Mouse (Mus musculus): Measurements from ENCODE around the gene Ephx4.
"Not testable (repeated sequence)": the region's sequence is repeated elsewhere in the genome, so short reads cannot be mapped to it uniquely, and the experiment has no call there.

Gene Ephx4

DNA sequence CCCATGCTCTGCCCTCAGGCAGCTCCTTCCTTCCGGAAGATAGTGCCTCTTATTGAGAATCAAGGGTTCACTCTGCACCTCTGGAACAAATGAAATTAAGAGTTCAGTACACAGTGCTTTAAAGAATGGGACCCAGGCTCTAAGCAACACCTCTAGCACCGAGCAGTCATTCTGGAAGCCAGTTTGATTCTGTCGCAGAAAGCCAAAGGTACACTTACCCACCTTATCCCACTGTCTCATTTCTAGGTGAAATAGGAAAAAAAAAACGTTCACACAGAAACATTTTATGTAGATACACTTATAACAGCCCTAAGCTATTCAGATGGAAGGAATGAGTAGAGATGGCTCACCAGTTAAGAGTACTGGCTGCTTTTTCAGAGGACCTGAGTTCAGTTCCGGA is at the start of gene Ephx4:
TSS of gene Ephx4 (plus strand) at position 301 of the 400 bp plus-strand sequence.
- no peak for DNase-seq (ENCODE audit: low spot score in 2 of 2)

DNA sequence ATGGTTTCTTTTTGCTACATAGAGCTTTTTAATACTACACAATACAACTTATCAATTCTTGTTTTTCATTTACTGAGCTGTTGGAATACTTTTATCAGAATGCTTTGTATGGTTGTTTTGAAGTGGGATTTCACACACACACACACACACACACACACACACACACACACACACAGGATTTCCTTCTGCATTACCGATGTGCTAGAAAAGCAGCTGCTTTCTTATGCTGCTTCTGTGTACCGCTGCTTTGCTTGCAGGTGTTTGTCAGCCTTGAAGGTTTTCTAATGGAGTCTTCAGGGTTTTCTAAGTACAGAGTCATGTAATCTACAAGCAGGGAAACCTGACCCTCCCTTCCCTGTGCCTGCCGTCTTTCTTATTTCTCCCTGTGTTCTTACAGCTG is 48.6 kb upstream of the Ephx4 start:
- DNase-seq (ENCODE audit: low spot score in 2 of 2): no peak

DNA sequence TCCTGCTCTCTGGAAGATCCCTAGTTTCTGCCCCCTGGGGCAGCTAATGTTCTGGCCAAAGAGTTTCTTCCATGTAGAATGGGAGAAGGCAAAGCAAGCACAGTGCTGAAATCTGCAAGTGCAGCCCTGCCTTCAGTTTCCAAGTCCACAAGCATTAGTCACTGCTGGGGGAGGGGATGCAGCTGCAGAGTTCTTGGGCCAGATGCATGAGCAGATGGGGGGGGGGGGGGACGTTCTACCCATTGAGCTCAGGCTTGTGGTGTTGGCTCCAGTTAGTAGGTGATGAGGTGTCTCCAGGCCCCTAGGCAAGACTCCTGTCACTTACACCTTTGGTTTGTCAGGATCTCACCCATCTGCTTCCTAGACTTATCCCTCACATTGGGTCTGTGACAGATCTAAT is 46.7 kb upstream of the Ephx4 start:
- no peak for DNase-seq (ENCODE audit: low spot score in 2 of 2)

DNA sequence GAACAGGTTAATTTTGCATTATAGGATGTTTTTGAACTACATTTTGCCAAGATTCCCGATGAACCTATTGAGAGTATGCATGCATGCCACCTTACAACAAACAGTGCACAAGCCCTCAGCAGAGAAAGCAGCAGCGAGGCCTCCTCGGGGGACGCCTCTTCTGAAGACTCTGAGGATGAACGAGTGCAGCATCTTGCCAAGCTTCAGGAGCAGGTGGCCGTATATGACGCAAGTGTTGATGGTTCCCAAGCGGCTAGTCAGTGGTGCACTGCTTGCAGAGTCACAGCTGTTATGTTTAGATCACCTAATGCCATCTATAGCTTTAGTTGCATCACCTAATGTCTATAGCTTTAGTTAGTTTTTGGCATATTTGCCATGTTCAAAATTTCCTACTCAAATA is 44.8 kb upstream of the Ephx4 start:
- no peak for DNase-seq (ENCODE audit: low spot score in 2 of 2)

DNA sequence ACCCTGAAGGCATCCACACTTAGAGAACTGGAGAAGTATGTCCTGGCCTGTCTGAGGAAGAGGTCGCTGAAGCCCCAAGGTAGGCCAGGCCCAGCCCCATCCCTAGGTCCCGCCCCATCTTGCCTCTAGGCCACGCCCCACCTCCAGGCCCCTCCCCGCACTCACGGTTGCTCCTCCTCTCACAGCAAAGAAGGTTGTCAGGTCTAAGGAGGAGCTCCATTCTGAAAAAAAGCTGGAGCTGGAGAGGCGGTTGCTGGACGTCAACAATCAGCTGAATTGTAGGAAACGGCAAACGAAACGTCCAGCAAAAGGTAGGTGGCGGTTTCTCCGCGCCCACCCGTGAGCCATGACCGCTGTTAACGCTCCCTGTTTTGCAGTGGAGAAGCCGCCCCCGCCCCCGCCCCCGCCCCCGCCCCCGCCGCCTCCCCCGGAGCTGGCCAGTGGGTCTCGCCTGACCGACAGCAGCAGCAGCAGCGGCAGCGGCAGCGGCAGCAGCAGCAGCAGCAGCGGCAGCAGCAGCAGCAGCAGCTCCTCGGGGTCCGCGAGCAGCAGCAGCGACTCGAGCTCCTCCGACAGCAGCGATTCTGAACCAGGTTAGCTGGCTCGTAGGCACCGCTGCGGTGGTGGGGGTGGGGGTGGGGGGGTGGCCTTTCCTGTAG is 43.0 kb upstream of the Ephx4 start:
- DNase-seq (ENCODE audit: low spot score in 2 of 2): peak; percentile 84 to 90

DNA sequence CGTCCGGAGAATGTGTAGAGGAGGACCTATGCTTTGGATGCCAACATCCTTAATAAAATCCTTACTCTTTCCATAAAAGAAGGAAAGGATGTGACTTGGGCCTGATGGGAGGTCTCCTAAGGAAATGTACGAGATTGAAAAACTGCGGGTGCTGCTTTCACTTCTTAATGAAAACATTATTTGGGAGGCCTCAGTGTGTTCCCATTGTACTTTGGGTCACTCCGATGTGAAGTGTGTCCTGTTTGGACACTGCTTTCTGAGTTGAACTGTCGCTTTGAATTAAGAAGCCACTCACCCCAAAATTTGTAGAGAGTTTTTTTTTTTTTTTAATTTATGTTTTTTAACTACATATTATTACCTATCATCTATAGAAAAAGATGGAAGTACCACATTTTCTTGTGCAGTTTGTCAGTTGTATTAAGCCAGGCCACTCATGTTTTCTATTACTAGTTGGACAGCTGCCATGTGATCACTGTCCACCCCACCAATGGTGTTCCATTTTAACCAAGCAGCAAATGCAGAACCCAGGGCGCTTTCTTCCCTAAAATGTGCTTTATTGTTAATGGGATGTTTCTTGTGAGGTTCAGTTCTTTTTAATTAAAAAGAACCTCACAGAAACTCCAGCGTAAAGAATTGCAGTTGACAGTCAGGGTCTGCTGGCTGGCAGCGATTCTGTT is 42.3 kb upstream of the Ephx4 start:
- no peak for DNase-seq (ENCODE audit: low spot score in 2 of 2)

DNA sequence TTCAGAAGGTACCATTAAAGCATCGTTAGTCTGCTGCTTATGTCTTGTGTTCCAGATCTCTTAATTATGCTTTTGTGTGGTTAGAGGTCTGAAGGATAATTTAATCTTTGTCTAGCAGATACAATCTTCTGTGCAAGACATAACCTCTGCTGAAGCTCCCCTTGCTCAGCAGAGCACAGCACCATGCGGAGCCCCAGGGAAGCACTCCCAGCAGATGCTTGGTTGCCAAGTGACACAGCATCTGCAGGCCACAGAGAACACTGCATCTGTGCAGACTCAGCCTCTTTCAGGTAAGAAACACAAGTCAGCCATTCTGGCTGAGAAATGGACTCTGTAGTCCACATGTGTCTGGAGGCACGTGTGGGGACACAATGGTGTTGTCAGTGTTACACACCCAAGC is 32.5 kb upstream of the Ephx4 start:
- no peak for DNase-seq (ENCODE audit: low spot score in 2 of 2)

DNA sequence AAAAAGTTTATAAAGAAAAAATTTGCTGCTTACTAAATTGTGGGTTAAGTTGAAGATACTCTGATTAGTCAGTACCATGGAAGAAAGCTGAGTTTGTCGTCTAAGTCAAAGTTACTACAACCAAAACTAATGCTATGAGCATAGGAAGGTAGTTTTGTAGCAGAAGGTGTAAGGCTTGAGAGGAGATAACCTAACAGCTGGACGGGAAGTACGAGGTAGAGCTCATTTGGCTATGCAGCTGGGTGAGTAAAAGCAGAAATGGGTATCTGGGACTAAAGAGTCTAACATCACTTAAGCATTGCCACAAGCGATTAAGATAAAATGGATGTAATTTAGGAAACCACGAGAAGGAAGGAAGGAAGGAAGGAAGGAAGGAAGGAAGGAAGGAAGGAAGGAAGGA is 31.2 kb upstream of the Ephx4 start:
- no peak for DNase-seq (ENCODE audit: low spot score in 2 of 2)

DNA sequence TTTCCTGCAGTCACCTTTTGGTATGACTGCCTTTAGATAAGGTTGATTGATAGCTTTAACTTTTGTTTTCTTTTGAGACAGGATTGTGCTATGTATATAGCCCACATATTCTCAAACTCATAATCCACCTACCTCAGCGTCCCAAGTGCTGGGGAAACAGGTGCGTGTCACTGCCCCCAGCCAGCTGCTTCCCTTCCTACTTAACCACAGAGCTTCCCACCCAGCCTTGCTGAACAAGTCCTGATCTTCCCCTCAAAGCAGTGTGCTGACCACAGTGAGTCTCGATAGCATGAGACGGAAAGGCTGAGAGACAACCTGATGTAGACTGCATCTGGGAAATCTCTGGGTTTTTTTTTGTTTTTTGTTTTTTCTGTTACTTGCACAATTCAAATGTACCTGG is 29.3 kb upstream of the Ephx4 start:
- DNase-seq (ENCODE audit: low spot score in 2 of 2): no peak

DNA sequence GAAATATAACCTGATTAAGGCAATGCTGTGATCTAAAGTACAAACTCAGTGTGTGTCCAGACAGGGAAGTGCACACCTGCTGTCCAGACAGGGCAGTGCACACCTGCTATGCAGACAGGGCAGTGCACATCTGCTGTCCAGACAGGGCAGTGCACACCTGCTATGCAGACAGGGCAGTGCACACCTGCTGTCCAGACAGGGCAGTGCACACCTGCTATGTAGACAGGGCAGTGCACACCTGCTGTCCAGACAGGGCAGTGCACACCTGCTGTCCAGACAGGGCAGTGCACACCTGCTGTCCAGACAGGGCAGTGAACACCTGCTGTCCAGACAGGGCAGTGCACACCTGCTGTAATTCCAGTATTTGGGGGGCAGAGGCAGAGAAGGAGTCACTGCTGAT is 16.1 kb upstream of the Ephx4 start:
- DNase-seq (ENCODE audit: low spot score in 2 of 2): not testable (repeated sequence)

DNA sequence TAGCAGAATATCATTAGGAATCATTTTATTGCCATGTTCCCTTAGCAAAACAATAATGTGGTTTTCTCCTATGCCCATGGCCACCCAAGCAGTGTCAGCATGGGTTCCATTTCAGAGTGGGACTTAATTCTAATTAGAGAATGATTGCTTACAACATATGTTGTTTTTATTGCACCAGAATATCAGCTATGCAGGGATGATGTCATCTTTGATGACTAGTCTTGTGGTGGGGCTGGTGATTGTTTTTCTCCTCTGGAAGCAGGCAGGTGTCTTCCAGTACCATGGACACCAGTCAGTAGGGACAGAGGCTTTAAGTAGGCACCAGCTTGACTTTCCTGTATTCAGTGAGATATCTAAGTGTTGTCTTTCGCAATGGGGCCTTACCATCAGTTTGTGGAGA is 14.7 kb upstream of the Ephx4 start:
- DNase-seq (ENCODE audit: low spot score in 2 of 2): no peak

DNA sequence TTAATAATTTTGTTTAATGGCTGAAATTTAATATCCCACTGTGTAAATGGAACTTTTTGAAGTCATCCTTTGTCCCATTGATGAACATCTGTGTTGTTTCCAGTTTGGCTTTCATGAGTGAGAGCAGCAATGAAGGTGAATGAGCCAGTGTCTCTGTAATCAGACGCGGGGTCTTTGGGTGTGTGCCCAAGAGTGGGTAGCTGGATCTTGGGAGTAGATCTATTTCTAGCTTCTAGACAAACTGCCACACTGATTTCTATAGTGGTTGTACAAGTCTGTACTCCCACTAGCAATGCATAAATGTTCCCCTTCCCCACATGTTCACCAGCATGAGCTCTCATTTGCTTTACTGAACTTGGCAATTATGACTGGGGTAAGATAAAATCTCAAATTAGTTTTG is 13.2 kb upstream of the Ephx4 start:
- no peak for DNase-seq (ENCODE audit: low spot score in 2 of 2)

DNA sequence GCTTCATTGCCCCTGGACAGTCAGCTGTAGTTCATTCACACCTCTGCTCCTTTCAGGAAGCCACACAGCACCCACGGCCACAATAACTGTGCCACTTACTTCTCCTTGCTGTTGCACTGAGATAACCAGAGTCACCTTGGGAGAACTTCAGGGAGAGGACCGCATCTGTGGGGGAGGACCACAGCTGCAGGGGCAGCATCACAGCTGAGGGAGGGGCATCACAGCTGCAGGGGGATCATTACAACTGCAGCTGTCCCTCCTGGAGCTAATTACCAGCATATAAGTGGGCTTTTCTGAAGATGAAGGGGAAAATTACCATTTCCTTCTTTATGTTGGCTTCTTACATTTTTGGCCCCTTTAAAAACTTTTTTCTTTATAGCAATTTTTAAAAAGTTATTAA is 8.1 kb upstream of the Ephx4 start:
- DNase-seq (ENCODE audit: low spot score in 2 of 2): no peak

DNA sequence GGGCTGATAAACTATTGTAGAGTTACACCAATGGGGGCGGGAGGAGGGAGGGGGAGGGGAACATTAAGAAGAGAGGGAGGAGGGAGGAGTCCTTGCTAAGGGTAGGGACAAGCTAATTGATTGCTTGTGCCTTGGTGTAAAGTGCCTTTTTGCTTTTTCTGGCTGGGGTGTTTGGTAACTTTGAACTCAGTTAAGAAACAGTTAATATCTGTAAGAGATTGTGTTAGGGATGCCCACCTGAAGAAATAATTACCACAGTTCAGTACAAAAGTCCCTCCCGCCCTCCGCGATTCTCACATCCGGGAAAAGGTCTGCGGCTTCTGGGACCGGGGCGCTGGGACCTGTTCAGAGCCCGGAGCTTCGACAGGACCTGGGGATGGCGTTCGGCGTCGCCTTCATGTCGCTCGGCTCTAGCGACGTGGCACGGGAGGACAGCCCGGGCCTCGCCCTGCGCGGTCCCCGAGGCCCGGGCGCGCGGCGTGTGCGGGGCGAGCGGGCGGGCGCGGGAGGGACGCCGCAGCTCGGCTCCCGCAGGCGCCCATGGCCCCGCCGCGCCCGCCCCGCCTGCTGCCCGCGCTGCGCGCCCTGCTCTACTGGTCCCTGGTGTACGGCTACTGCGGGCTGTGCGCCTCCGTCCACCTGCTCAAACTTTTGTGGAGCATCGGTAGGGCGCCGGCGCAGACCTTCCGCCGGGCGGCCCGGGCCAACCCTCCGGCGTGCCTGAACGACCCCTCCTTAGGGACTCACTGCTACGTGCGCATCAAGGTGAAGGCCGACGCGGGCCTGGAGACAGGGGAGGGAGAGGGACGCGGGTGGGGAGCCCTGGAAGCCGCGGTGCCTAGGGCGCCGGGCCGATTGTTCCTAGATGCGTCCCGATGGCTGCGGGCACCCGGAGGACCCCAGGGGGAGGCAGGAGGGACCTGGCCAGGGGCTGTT is 743 bp downstream of the Ephx4 start:
- peak in 1 of 2 experiments; percentile 4 for DNase-seq (ENCODE audit: low spot score in 2 of 2)

DNA sequence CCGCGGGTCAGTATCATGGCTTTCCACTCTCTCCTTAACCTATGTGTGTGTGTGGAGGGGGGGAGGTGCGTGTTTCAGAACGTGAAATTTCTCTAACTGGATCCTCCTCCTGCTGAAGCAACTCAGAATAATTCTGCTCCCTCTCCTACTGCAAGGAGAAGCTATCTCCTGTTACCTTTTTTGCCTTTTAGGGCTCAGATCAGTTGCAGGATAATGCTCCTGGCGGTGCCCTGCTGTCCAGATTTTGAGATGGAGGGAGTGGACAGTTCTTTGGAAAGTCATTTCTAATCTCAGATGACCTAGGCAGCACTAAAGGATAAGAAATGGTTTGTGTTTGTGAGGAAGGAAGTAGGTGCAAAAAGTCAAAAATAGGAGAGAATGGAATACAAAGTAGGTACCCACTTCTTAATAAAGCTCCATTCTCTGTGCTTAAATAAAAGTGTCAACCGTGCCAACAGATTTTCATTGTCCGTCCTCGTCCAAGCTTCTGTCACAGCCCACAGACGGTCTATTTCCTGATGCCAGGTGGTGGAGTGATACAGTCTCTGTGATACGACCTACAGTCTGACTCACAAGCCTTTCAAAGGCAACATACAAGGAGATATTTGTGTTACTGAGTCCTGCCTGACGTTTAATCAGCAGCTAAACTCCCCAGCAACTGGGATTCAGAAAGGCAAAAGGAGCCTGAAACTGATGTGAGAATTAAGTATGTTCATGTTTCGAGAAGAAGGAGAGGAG is 1.6 kb downstream of the Ephx4 start:
- DNase-seq (ENCODE audit: low spot score in 2 of 2): no peak

DNA sequence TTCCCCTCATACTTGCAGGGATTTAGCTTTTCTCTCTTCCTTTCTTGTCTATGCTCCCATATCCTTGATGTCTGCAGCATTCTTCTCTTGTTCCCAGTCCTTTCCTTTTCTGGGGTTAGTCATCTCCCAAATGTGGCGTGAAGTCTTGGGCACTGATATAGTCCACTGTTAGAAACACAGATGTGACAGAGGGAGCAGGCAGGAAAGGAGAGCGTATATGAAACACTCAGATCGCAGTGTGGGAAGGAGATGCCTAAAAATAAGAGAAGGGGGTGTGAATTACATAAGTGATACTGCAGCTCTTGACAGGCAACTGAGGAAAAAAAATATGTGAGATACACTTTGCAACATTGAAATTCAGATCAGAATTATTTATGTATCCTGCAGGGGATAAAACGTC is 2.8 kb downstream of the Ephx4 start:
- DNase-seq (ENCODE audit: low spot score in 2 of 2): no peak

DNA sequence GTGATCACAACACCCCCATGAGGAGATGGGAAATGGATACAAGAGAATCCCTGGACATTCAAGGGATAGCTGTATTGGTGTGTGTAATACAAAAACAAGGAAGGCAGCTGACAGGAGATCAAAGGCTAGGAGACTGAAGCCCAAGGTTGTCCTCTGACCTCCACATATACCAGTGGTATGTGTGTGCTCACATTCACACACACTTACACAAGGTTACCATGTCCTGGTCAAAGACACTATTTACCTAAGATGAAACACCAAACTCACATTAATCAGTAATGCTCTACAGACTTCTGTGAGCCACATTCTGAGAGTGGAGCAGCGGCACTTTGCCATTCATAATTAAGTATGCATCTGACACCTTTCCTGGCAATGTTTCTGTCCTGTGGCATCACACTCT is 7.8 kb downstream of the Ephx4 start:
- DNase-seq (ENCODE audit: low spot score in 2 of 2): no peak

DNA sequence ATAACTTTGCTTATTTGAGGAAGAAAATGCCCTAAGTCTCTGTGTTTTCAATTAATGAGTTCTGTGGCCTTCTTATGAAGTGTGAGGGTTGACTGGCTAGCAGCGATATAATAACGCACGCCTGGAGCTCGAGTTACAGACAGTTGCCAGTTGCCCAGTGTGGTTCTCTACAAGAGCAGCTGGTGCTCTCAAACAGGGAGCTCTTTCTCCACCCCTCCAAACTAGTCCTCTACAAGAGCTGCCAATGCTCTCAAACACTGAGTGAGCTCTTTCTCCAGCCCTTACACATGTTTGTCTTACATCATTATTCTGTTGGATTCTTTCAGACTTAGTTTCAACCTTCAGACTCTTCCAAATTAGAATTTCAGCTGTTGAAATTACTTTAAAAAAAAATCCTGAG is 8.8 kb downstream of the Ephx4 start:
- DNase-seq (ENCODE audit: low spot score in 2 of 2): no peak

DNA sequence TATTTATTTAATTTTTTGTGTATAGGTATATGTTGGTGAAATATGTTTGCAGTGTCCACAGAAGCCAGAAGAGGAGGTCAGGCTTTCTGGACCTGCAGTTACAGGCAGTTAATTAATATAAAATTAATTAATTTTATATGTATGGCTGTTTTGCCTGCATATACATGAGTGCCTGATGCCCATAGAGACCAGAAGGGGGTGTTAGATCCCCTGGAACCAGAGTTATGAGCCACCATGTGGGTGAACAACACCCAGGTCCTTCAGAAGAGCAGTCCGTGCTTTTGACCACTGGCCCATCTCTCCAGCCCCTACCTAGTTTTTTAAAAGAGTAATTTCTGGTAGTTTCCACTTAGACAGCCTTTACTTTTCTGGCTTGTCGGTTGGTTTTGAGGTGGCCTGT is 9.7 kb downstream of the Ephx4 start:
- DNase-seq (ENCODE audit: low spot score in 2 of 2): no peak

DNA sequence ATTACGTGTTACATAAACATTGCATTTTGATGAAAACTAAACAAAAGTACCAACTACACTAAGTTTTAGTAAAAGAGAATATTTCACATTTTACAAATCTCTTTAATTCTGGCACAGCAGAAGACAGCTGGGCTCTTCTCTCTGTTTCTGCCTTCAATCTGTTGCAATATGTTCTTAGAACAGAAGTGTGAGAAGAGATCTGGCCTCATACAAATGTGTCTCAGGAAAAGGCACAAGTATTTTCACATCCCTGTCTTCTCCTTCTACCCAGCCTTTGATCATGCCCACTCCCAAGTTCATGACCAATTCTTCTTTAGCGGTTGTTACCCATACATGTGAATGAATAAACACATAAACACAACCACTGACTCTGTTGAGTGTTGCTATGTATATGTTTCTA is 12.6 kb downstream of the Ephx4 start:
- DNase-seq (ENCODE audit: low spot score in 2 of 2): no peak

DNA sequence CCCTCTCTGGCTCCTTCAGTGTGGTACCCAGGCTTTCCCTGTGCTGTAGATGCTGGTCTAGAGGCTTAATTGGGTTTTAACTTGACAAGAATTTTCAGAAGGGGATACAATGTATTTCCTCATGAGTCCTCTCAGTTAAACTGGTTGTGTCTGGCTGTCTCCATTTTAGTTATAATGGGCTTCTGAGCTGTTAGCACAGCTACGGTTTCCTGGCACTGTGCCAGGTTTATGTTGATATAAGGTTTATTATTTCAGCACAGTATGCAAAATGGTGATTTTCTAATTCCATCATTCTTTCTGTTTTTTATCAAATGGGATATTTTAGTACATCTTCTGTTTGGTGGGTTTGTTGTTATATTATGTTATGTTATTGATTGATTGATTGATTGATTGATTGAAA is 19.1 kb downstream of the Ephx4 start:
- DNase-seq (ENCODE audit: low spot score in 2 of 2): no peak

DNA sequence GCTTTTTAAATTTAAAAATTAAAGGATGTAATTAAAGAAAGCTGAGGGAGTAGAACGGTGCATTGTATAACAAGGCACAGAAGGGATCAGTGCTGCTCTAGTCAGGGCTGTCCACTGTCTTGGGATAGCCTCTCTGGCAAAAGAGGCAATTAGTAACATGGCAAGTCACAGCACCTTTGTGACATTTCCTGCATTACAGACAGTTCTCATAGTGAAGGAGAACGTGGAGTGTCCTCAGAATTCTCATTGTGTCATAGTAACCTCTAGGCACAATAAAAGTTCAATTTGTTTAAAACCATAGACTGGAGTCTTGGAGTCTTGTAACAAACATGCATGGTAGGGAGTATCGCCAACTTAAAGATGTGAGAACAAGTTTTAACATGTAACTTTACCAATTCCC is 28.7 kb downstream of the Ephx4 start, which contains the start of gene Lpcat2b:
TSS of gene Lpcat2b (plus strand) at position 301 of the 400 bp plus-strand sequence.
- no peak for DNase-seq (ENCODE audit: low spot score in 2 of 2)

Data from urinary bladder, adult 18-20 months (tissue).